Mouse (Mus musculus) liver, adult (tissue): ENCODE measurements around the gene Rbm43.

ENCODE experiments used
- GATA4 ChIP-seq: IDR thresholded peaks from 2 replicates; pipeline ENCODE4 v1.6.1; 2014; ENCODE audit warnings: mild to moderate bottlenecking, low read length; ENCODE audit not compliant: insufficient replicate concordance

The Rbm43 gene

DNA sequence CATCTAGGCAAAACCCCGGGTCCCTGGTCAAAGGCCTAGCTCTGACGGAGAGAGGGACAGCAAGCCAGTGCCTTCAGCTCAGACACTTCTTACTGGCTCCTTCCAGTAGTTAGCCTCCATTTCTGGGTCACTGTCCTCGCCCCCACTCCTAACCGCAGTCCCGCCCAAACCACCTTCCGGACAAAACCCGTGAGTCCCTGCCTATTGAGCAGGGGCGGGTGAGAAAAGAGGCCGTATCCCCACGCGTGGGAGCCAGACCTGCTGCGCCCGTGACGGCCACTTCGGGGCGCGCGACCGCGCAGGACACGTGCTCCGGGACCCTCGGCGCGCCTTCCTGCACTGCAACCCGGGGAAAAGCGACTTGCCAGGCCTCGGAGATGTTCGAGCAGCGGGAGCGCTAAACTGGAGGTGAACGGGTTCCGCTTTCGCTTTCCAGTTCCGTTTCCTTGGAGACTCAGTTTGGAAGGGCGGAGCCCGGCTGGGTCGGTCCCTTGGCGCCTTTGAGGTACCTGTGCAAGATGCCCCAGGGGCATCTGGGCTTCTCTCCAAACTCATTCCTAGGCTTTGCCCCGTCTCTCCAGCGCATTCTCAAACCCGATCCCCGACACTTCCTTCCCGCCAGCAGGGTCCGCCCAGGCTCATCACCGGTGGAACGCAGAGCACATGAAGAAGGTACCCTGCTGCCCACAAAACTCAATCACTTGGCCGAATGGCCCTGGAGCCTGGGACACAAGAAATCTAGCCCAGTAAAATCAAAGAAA lies at the start of gene Rbm43:
Rbm43 (minus strand) TSS at position 590 of the 761 bp plus-strand sequence.
- no peak for TF ChIP-seq GATA4

DNA sequence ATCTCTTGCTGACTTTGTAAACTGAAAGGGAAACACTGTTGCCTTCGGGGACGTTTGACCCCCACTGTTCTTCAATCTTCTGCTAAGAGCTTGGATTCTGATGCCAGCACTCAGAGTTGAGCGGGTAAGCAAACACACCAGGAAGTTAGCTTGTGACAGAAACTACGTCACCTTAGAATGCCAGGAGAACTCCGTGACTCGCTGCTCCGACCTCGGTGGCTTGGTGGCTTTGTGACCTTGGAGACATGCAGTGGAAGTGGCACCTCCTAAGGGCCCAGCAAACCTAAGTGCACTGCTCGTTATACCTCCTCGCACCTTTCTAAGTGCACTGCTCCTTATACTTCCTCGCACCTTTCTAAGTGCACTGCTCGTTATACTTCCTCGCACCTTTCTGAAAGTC lies 47.3 kb upstream of the Rbm43 start:
- TF ChIP-seq GATA4 = no peak

DNA sequence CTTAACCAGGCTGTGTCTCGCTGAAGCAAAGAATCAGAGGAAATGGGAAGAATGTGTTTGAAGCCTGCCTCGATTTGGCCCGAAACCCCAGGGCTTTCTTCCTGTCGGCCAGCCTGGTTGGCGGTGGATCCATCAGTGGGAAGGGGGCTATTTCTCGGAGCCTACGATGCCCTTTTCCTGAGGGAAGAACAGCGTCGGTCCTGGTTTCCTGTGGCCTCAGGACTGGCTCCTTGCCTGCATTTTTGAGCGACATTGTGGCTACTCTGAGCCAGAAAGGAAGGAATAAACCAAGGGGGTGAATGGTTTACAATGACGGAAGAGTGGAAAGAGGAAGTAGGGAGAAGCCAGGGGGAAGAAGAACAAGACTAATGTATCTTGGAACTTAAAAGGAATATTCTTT lies 46.7 kb upstream of the Rbm43 start:
- TF ChIP-seq GATA4 = no peak

DNA sequence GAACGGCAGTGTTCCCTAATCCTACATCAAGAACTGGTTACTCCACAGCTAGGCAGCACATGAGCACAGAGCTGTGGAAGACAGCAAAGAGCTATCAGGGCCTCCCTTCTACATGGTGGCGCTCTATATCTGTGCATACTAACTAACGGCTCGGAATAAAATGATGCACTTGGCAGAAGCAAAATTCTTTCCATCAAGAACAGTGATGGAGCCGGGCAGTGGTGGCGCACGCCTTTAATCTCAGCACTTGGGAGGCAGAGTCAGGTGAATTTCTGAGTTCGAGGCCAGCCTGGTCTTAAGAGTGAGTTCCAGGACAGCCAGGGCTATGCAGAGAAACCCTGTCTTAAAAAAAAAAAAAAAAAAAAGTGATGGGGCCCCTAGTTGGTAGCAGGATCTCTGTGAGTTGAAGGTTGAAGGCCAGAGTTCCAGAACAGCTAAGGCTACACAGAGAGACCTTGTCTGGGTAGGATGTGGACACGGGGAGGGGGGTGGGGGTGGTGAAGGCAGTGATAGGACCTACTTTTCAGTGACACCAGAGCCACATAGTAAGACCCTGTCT lies 38.5 kb upstream of the Rbm43 start, which contains the start of gene Nmi:
Nmi (minus strand) TSS at position 85 of the 559 bp plus-strand sequence.
- TF ChIP-seq GATA4 = no peak

DNA sequence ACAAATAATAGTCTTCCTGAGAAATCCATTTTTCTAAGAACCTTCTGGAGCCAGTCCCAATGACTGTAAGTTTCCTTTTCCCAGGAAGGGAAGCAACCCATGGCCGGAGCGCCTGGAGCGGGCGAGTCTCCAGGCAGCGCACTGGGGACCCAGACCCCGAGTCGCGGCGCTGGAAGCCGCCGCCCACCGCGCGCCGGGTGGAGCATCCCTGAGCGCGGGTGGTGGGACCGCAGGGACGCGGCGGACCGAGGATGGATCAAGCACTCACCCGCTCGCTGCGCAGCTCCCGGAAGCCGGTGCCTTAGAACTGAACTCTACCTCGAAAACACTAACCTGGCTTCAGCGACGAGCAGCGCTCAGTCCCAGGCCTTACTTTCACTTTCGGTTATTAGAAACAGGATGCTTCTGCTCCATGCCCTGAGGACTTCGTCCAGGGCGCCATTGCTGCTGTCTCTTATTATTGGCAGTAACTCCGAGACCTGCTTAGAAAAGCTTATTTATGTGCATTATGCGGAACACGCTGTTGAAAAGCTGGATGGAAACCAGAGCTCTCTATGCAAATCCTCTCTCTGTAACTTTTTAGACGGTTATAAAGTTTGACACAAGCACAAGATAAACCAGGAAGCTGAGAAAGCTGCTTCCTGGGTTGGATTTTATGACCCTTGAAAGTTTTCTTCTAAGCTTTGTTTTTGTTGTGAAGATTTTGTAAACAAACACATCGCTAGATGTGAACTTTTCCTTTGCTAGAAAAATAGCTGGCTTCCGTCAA lies 37.9 kb upstream of the Rbm43 start:
- no peak for TF ChIP-seq GATA4

DNA sequence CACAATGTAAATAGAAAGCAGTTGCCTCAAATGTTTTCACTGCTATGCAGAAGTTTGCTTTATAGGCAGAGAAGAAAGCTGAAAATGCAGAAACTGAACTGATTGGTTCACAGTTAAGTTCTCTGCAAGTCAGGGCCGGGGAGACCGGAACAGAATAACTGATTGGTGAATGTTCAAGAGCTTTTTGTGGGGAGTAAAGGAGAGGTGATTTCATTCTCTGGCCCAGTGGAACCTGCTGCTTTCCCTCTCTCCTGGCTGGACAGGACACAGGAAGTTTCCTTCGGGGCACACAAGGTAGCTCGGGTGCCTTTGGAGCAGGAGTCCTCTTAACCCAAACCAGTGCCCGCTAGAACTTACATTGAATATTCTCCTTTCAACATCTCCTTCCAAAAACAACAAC lies 37.2 kb upstream of the Rbm43 start:
- no peak for TF ChIP-seq GATA4

DNA sequence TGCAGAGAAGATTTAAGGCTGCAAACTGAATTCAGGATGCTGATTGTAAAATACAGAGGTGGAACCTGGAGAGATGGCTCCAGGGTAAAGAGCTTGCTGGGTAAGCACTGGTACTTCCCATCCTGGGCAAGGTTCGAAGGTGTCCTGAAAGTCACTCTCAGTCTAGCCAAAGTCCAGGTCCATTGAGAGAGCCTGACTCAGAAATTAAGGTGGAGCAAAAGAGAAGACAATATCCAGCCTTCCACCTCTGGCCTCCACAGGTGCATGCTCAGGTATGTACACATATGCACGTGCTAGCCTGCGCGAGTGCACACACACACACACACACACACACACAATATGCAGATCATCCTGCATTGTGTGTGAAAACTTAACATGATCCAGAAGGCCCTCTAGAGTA lies 35.9 kb upstream of the Rbm43 start:
- TF ChIP-seq GATA4 = no peak

DNA sequence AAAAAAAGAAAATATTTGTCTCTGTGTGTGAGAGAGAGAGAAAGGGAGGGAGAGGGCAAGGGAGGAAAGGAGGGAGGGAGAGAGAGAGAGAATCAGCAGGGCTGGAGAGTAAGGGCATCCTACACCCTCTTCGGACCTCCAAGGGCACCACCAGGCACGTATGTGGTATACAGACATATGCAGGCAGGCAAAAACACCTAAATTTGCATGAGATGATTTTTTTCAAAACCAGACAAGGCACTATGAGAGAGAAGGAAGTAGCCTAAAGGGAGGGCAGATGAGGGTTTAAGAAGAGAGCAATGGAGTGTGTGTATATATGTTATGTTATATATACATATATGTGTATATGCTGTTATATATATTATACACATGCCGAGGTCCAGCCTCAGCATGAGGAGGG lies 32.3 kb upstream of the Rbm43 start:
- TF ChIP-seq GATA4 = no peak

DNA sequence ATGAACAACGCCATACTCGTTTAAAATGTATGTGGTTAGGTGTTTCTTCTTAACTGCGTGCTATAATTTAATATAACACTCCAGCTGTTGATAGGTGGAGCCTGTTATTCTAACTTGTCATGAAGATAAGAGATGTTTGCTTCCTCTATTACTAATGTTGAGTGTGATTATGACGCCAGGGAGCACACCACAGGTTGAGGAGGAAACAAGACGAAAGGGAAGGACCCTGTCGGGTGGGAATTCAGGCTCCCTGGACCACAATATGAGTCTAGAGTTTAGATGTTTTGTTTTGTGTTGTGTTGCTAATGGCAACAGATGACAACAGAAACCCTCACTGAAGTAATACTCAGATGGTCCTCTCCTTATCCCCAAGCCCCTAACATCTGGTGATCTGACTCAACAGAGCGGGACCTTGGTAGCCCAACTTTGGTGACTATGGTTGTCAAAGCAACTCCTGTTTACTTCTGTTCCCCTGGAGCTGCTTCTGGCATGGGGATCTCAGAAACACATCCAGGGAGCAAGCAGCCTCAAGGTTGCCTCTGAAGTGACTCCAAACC lies 18.8 kb upstream of the Rbm43 start:
- TF ChIP-seq GATA4 = no peak

DNA sequence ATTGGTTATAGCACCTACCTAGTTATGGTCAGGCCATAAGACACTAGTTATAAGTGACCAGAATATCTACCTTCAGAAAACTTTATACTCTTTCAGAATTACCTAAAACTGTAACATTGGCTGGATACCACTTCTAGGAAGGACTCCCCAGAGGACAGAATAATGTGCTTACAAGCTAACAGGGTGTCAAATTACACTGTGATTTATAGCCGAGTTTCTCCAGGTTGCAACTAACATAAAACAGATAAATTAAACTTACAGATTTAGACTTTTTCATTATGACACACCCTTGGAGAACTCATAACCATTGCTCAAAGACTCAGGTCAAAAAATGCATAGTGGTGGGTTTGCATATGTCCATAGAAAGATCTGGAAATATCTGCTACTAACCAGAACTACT lies 15.9 kb upstream of the Rbm43 start:
- no peak for TF ChIP-seq GATA4

DNA sequence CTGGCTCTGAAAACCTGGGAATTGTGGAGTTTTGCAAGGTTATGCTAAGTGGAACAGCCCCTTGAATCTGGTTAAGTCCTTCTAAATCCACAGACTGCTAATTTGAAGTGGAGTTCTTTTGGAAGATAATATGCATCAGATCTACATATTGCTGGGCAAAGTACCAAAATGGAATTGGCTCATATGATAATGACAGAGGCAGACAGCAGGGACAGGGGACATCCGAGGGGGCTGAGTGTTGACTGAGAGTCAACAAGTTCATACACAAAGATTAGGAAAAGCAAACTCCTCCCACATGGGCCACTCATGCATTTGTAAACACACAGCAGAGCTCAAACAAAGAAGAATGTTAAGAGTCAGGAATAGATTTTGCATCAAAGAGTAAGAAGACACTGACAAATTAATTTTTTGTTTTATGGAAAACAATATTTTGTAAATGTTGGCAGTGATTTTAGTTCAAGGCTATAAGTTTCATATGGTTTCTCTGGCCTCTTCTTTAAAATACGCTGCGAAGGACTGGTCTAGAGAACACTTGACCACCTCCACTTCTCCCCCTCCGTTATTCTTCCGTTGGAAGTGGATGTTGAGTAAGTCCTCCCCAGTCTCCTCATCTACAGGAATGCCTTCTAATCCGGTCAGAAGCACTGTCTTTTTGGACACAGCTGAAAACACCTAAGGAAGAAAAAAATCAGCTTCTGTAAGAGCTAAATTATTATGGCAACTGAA lies 13.3 kb upstream of the Rbm43 start:
- no peak for TF ChIP-seq GATA4

DNA sequence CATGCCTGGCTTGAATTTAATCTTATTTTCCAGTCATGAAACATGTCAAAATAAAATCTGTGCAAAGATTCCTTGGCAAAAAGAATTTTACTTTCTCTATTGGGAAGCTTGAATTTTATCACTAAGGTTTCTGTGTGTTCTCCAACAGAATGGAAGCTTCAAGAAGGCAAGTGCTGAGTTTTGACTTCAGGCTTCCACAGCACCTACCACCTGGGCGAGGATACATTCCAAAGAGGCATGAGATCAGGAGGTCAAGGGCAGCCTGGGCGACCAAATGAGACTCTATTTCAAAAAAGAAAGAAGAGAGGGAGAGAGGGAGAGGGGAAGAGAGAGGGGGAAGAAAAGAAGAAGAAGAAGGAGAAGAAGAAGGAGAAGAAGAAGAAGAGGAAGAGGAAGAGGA lies 10.8 kb upstream of the Rbm43 start:
- TF ChIP-seq GATA4 = no peak

DNA sequence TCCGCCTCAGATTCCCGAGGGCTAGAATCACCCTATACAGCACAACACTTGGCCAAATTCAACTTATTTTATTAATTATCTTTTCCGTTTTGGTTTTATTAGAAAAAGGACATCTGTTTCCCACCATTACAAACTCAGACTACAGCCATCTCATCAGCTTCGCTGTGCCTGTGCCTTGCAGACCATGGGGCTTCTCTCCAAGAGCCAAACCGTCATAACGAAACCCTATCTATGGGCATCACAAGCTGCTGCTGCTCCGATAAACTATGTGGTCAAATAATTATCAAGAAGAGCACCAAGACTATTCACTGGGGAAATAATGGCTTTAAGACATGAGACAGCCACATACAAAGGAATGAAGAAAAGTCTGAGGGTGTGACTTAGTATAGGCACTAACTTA lies 6.9 kb upstream of the Rbm43 start:
- TF ChIP-seq GATA4 = no peak

DNA sequence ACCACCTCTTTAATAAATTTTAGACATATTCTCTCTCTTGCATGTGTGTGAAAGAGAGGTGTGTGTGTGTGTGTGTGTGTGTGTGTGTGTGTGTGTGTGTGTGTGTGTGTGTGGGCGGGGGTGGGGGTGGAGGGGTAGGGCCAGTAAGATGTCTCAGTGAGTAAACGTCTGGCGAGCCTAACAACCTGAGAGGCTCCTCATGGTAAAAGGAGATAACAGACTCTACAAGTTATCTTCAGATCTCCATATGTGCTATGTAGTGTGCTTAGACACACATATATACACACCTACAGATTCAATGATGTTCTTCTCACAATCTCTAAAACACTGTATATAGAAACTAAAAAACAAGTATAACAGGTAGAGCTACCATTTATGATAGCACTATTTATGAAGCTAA lies 3.8 kb upstream of the Rbm43 start:
- no peak for TF ChIP-seq GATA4

DNA sequence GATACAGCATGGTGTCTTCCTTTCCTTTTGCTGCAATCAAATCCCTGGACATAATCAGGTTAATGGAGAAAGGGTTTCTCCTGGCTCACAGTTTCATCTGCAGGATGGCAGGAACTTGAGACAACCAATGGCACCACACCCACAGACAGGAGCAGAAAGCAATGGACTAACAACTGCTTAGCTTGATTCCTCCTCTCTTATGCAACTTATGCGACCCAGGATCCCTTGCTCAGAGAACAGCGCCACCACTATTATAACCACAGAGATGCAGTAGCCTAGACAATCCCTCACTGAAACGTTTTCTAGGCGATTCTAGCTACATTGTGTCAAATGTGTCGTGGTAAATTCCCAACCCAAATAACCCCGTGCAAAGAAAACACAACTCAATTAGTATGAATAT lies 2.0 kb upstream of the Rbm43 start:
- TF ChIP-seq GATA4 = no peak
